Comparison of ENCODE assay signal across 21 mouse cellular contexts in genomic region chr12:4054845-4055244, GRCm38 (mm10).
"Had no signal": no experiment of that assay in that cellular context is flagged by ENCODE, and none has a peak within 500 bp of the region (broad histone marks: within the 10 kb centered on the region; RNA-seq: fewer than 3 reads in every experiment).

No protein-coding gene starts in this region.

- ATAC-seq: lung, postnatal 0 days; midbrain, embryonic 16.5 days had no signal

- H3K9ac ChIP-seq: lung, embryonic 15.5 days; neural tube, embryonic 13.5 days; neural tube, embryonic 15.5 days had no signal

- H3K9me3 ChIP-seq: lung, embryonic 15.5 days; megakaryocyte, embryonic 14.5 days; neural tube, embryonic 13.5 days; neural tube, embryonic 15.5 days had no signal

- H3K27me3 ChIP-seq: lung, embryonic 15.5 days; neural tube, embryonic 13.5 days; neural tube, embryonic 15.5 days had no signal

- H3K4me2 ChIP-seq: lung, embryonic 15.5 days; midbrain, embryonic 11.5 days; neural tube, embryonic 13.5 days; neural tube, embryonic 15.5 days had no signal

- H3K4me3 ChIP-seq: lung, embryonic 15.5 days; megakaryocyte, embryonic 14.5 days; myocyte; neural tube, embryonic 13.5 days; neural tube, embryonic 15.5 days had no signal

- DNase-seq: lung, adult 2 months; lung, postnatal 14 days; lung, postnatal 36 days; midbrain, embryonic 14.5 days; retina, postnatal 1 day; right cerebral cortex, adult 18-20 months; right cerebral cortex, postnatal 25 days; right cerebral cortex, postnatal 4 days; spleen, adult 18-20 months; thymus, adult 18-20 months; thymus, postnatal 14 days; thymus, postnatal 36 days had no signal

- H3K27ac ChIP-seq: lung, embryonic 15.5 days; macrophage; neural tube, embryonic 13.5 days; neural tube, embryonic 15.5 days had no signal

- H3K4me1 ChIP-seq: lung, embryonic 15.5 days; megakaryocyte, embryonic 14.5 days; neural tube, embryonic 13.5 days; neural tube, embryonic 15.5 days had no signal

- H3K36me3 ChIP-seq: lung, embryonic 15.5 days; neural tube, embryonic 13.5 days; neural tube, embryonic 15.5 days had no signal
